Mouse (Mus musculus) hindbrain, embryonic 13.5 days (tissue): ENCODE measurements around the gene Daxx. TPM values are rescaled to one million over a fixed set of nuclear protein-coding genes. Genes with fewer than 3 reads are reported as not detected.

Experiments
- ATAC-seq: fragments of 200-750 bp; cut with Nextera tagmentation; 2 replicates; pipeline ENCODE4 v1.8.0; 2017; ENCODE audit warnings: moderate TSS enrichment; ENCODE audit not compliant: low FRiP score
- H3K27ac ChIP-seq: fragments of 300-500 bp; sonication (generic); 2 replicates; pipeline ENCODE4 v1.5.1; 2015; ENCODE audit warnings: inconsistent platforms, mild to moderate bottlenecking, moderate library complexity
- H3K27me3 ChIP-seq: fragments of 300-500 bp; sonication (generic); 2 replicates; pipeline ENCODE4 v1.6.1; 2015; ENCODE audit warnings: mild to moderate bottlenecking, inconsistent platforms
- H3K36me3 ChIP-seq: fragments of 300-500 bp; sonication (generic); 2 replicates; pipeline ENCODE4 v1.6.1; 2015; ENCODE audit warnings: mild to moderate bottlenecking, inconsistent platforms
- H3K4me1 ChIP-seq: fragments of 300-500 bp; sonication (generic); replicated peaks from 2 replicates; pipeline ENCODE4 v1.6.1; 2015; ENCODE audit warnings: inconsistent platforms
- H3K4me2 ChIP-seq: fragments of 300-500 bp; sonication (generic); 2 replicates; pipeline ENCODE4 v1.6.1; 2015; ENCODE audit warnings: inconsistent platforms, mild to moderate bottlenecking, moderate library complexity
- H3K4me3 ChIP-seq: fragments of 300-500 bp; sonication (generic); 2 replicates; pipeline ENCODE4 v1.5.1; 2015; ENCODE audit warnings: mild to moderate bottlenecking, inconsistent platforms
- H3K9ac ChIP-seq: fragments of 300-500 bp; sonication (generic); 2 replicates; pipeline ENCODE4 v1.6.1; 2015; ENCODE audit warnings: mild to moderate bottlenecking, inconsistent platforms
- H3K9me3 ChIP-seq: fragments of 300-500 bp; sonication (generic); 2 replicates; pipeline ENCODE4 v1.6.1; 2016; ENCODE audit warnings: inconsistent platforms
- WGBS: fragments of 180-500 bp; shearing (Covaris S2); methylation state at CpG from one replicate; pipeline ENCODE4 v1.1.7; 2015; 5-methylcytosine and 5-hydroxymethylcytosine counted together
- polyA plus RNA-seq: library from polyadenylated mRNA; unstranded; fragments of >200 nt; fragmentation: Nextera tagmentation; extraction: Ambion mirVana; gene quantifications from 2 replicates; pipeline ENCODE4 v1.2.1, GENCODE M21; 2015

Gene Daxx
- polyA plus RNA-seq, 1 experiment from 2014 or later, result 54.6 TPM

GRCm38 (mm10) chr17:33929371-33930279, 20.4 kb downstream of the Daxx start, which contains the start of gene Rgl2:
Gene Rgl2 (plus strand): TSS chr17:33929543.
- H3K4me1 ChIP-seq, result peaks cover 31% of the 10 kb centered on the region
- H3K36me3 ChIP-seq, result peaks cover 46% of the 10 kb centered on the region
- no peaks in the 10 kb centered on the region for H3K9me3 ChIP-seq
- under 1% methylated on average over 70 of the region's 80 CpGs for WGBS
- no peaks in the 10 kb centered on the region for H3K27me3 ChIP-seq
- peak within 1 kb of the TSS; percentile 95 for H3K9ac ChIP-seq
- H3K4me3 ChIP-seq, result peak within 1 kb of the TSS; percentile 90
- ATAC-seq, result peak; percentile 84
- H3K27ac ChIP-seq, result peak within 1 kb of the TSS; percentile 97
- peak within 1 kb of the TSS; percentile 99 for H3K4me2 ChIP-seq

GRCm38 (mm10) chr17:33930280-33931158, 21.3 kb downstream of the Daxx start:
- H3K9ac ChIP-seq, result peak overlapping the region; percentile 95
- ATAC-seq, result 0 out of 2 replicates have a peak, but pooled peaks have one; percentile 4
- H3K4me1 ChIP-seq, result peaks cover 31% of the 10 kb centered on the region
- peaks cover 48% of the 10 kb centered on the region for H3K36me3 ChIP-seq
- peak overlapping the region; percentile 99 for H3K4me2 ChIP-seq
- H3K4me3 ChIP-seq, result peak overlapping the region; percentile 90
- H3K9me3 ChIP-seq, result no peaks in the 10 kb centered on the region
- peak overlapping the region; percentile 97 for H3K27ac ChIP-seq
- no peaks in the 10 kb centered on the region for H3K27me3 ChIP-seq
- WGBS, result under 1% methylated on average over 45 of the region's 45 CpGs

DNA sequence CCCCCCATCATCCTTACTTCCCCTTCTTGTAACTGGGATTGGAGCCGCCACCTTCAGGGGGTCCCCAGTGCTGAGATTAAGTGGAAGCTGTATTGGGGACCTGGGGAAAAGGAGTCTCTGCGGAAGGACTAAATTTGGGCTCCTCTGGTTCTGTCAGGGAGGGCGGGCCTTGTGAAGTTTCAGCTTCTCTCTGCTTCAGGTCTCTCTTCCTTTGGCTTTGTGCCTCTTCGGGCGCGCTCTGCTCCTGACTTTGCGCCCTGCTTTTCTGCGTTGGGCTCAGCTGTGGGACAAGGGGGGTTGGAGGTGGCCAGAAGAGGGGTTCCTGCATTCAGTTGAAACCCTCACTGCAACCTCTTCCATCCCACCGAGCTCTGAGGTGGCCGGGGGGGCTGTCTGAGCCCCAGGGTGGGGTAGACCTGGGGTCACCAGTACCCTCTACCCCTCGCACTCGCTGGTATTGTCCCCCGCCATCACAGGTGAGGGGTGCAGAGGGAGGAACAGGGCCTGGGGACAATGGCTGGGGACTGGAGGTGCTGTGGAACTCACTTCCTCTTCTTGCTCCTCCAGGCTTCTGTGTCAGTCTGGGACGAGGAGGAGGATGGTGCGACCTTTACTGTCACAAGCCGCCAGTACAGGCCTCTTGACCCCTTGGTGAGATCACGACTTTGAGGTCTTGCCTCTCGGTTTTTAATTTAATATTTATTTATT, 22.1 kb downstream of the Daxx start:
- peak overlapping the region; percentile 90 for H3K4me3 ChIP-seq
- no peaks in the 10 kb centered on the region for H3K27me3 ChIP-seq
- H3K36me3 ChIP-seq, result peaks cover 49% of the 10 kb centered on the region
- no peaks in the 10 kb centered on the region for H3K9me3 ChIP-seq
- ATAC-seq, result no peak
- H3K4me2 ChIP-seq, result peak overlapping the region; percentile 99
- peak overlapping the region; percentile 95 for H3K9ac ChIP-seq
- H3K4me1 ChIP-seq, result peaks cover 31% of the 10 kb centered on the region
- no peak overlapping the region for H3K27ac ChIP-seq
- WGBS, result 37% methylated on average over 18 of the region's 18 CpGs

- Histone ChIP-seq H3K27me3 (no peaks in the 10 kb centered on the region), H3K4me1 (peaks cover 31% of the 10 kb centered on the region), H3K9me3 (no peaks in the 10 kb centered on the region), H3K4me3 (no peak overlapping the region), H3K36me3 (peaks cover 49% of the 10 kb centered on the region), H3K4me2 (no peak overlapping the region), H3K9ac (no peak overlapping the region), H3K27ac (no peak overlapping the region)
- no peak for ATAC-seq
- WGBS, result 93% methylated on average over 11 of the region's 11 CpGs
Measured at GRCm38 (mm10) chr17:33931947-33932346, 22.7 kb downstream of the Daxx start.

DNA sequence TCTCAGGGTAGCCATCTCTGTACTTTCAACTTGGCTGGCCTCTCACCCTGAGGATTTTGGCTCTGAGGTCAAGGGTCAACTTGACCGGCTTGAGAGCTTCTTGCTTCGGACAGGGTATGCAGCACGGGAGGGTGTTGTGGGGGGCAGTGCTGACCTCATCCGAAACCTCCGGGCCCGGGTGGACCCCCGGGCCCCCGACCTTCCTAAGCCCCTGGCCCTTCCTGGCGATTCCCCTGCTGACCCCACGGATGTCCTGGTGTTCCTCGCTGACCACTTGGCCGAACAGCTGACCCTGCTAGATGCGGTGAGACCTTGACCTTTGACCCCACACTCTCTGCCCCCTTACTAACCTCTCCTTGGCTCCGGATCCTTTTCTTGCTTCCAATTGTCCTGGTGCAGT, 23.2 kb downstream of the Daxx start:
- no peak overlapping the region for H3K4me2 ChIP-seq
- H3K36me3 ChIP-seq, result peaks cover 54% of the 10 kb centered on the region
- H3K4me1 ChIP-seq, result peaks cover 30% of the 10 kb centered on the region
- no peak overlapping the region for H3K9ac ChIP-seq
- no peak overlapping the region for H3K4me3 ChIP-seq
- no peaks in the 10 kb centered on the region for H3K9me3 ChIP-seq
- H3K27ac ChIP-seq, result no peak overlapping the region
- 88% methylated on average over 14 of the region's 14 CpGs for WGBS
- ATAC-seq, result no peak
- no peaks in the 10 kb centered on the region for H3K27me3 ChIP-seq

DNA sequence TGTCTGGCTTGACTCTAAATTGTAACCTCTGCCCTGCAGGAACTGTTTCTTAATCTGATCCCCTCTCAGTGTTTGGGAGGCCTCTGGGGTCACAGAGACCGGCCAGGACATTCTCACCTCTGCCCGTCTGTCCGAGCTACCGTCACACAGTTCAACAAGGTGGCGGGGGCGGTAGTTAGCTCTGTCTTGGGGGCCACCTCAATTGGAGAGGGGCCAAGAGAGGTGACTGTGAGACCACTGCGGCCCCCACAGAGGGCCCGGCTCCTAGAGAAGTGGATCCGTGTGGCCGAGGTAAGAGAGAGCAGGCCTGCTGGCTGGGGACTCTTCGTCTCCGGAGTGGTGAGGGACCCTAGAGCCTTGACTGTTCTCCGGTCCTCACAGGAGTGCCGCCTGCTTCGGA, 23.8 kb downstream of the Daxx start:
- Histone ChIP-seq H3K27ac (no peak overlapping the region), H3K36me3 (peaks cover 53% of the 10 kb centered on the region), H3K27me3 (no peaks in the 10 kb centered on the region), H3K4me3 (no peak overlapping the region), H3K9ac (no peak overlapping the region), H3K4me1 (peaks cover 25% of the 10 kb centered on the region), H3K4me2 (no peak overlapping the region), H3K9me3 (no peaks in the 10 kb centered on the region)
- 91% methylated on average over 15 of the region's 15 CpGs for WGBS
- no peak for ATAC-seq

DNA sequence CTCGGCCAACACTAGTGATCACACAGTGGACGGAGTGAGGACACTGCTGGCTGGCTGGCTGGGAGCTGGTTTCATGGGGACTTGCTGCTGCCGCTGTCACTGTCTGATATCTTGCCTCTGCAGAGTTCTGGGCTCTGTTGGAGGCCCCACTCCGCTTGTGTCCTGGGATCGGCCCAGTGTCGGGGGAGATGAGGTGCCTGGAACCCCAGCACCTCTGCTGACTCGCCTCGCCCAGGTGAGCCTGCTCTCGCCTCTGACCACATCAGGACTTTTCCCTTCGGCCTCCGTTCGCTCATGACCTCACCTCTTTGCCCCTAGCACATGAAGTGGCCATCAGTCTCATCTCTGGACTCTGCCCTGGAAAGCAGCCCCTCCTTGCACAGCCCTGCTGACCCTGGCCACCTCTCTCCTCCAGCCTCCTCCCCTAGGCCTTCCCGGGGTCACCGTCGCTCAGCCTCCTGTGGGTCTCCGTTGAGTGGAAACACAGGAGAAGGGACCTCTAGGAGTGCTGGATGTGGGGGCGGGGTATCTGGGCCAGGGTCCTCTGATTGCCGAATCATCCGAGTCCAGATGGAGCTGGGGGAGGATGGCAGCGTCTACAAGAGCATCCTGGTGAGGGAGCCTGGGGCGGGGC, 26.3 kb downstream of the Daxx start:
- Histone ChIP-seq H3K4me2 (no peak overlapping the region), H3K27ac (no peak overlapping the region), H3K9ac (no peak overlapping the region), H3K9me3 (no peaks in the 10 kb centered on the region), H3K4me3 (no peak overlapping the region), H3K4me1 (peaks cover 25% of the 10 kb centered on the region), H3K36me3 (peaks cover 61% of the 10 kb centered on the region), H3K27me3 (no peaks in the 10 kb centered on the region)
- no peak for ATAC-seq
- WGBS, result 88% methylated on average over 21 of the region's 21 CpGs

DNA sequence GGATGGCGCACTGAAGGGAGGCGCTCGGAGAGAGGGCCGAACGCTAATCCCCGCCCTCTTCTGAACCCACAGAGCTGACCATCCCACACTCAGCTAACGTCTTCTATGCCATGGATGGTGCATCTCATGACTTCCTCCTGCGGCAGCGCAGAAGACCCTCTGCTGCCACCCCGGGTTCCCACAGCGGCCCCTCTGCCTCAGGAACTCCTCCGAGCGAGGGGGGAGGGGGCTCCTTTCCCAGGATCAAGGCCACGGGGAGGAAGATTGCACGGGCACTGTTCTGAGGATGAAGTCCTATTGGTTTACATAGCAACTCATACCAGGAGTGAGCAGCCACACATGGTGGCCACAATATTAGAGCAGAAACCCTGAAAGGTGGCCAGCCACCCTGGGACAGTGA, 27.8 kb downstream of the Daxx start:
- Histone ChIP-seq H3K4me3 (no peak overlapping the region), H3K4me2 (no peak overlapping the region), H3K36me3 (peaks cover 62% of the 10 kb centered on the region), H3K27ac (no peak overlapping the region), H3K9ac (no peak overlapping the region), H3K27me3 (no peaks in the 10 kb centered on the region), H3K4me1 (peaks cover 24% of the 10 kb centered on the region), H3K9me3 (no peaks in the 10 kb centered on the region)
- 82% methylated on average over 15 of the region's 15 CpGs for WGBS
- no peak for ATAC-seq

DNA sequence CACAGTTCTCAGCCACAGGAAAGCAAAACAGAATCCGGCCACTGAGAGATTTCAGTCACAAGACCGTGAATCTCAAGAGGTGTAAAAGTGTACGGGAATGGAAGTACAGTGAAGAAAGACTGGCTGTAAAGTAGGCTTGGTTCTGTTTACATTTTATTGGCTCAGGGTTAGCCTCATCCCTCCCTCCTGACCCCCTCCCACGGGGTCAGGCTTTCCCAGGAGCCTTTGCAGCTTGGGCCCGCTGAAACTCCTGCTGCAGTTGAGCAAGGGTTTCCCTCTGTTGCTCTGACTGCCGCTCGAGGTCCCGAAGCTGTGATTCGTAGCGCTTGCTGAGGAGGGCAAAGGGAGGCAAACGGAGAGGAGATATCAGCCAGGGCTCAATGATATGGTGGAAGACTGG, 29.6 kb downstream of the Daxx start:
- Histone ChIP-seq H3K4me3 (peak overlapping the region; percentile 88), H3K27ac (no peak overlapping the region), H3K9ac (no peak overlapping the region), H3K4me1 (peaks cover 25% of the 10 kb centered on the region), H3K9me3 (no peaks in the 10 kb centered on the region), H3K27me3 (no peaks in the 10 kb centered on the region), H3K36me3 (peaks cover 57% of the 10 kb centered on the region), H3K4me2 (peak overlapping the region; percentile 86)
- ATAC-seq, result no peak
- 81% methylated on average over 11 of the region's 11 CpGs for WGBS

- peak; percentile 90 for ATAC-seq
- no peaks in the 10 kb centered on the region for H3K27me3 ChIP-seq
- H3K27ac ChIP-seq, result no peak within 1 kb of the TSS
- H3K9me3 ChIP-seq, result no peaks in the 10 kb centered on the region
- under 1% methylated on average over 36 of the region's 36 CpGs for WGBS
- peak within 1 kb of the TSS; percentile 88 for H3K4me3 ChIP-seq
- peak within 1 kb of the TSS; percentile 85 for H3K9ac ChIP-seq
- H3K4me1 ChIP-seq, result peaks cover 25% of the 10 kb centered on the region
- H3K4me2 ChIP-seq, result peak within 1 kb of the TSS; percentile 94
- H3K36me3 ChIP-seq, result peaks cover 58% of the 10 kb centered on the region
Measured at GRCm38 (mm10) chr17:33940206-33940805, 31.1 kb downstream of the Daxx start, which contains the start of the genes Pfdn6 and Wdr46. Gene Pfdn6 (minus strand): TSS chr17:33940343. Gene Wdr46 (plus strand): TSS chr17:33940660.

DNA sequence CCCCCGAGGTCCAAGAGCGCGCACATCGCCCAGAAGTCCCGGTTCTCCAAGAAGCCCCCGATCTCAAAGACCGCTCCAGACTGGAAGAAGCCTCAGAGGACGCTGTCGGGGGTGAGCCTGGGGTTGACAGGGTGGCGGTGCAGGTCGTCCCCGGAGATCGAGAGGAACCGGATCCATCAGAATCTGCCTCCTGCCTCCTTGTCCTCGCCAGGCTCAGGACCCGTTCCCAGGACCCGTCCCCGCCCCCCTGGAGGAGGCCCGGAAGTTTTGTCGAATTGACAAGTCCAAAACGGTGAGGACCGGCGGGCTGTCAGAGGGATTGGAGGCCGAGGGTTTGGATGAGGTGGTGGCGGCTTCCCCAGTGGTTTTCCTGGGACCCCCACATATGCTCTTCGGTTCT, 31.8 kb downstream of the Daxx start:
- no peak for ATAC-seq
- 3% methylated on average over 26 of the region's 26 CpGs for WGBS
- Histone ChIP-seq H3K36me3 (peaks cover 58% of the 10 kb centered on the region), H3K9ac (peak overlapping the region; percentile 85), H3K4me3 (peak overlapping the region; percentile 88), H3K9me3 (no peaks in the 10 kb centered on the region), H3K4me1 (peaks cover 25% of the 10 kb centered on the region), H3K27ac (no peak overlapping the region), H3K27me3 (no peaks in the 10 kb centered on the region), H3K4me2 (peak overlapping the region; percentile 94)
